Mouse (Mus musculus) thymus, adult 2 months (tissue): ENCODE data around the gene 4921524J17Rik.

ENCODE experiments used
- CTCF ChIP-seq: fragments of 200-500 bp; IDR thresholded peaks from 2 replicates; pipeline ENCODE4 v1.5.1; 2012; ENCODE audit warnings: mild to moderate bottlenecking, control low read depth, low read length, moderate library complexity, borderline replicate concordance; ENCODE audit not compliant: control insufficient read depth, poor library complexity, insufficient read depth; ENCODE audit errors: extremely low read depth
- POLR2A ChIP-seq: fragments of 200-500 bp; IDR thresholded peaks from 2 replicates; pipeline ENCODE4 v1.6.1; 2012; ENCODE audit warnings: mild to moderate bottlenecking, low read length, control low read depth, moderate library complexity; ENCODE audit not compliant: control insufficient read depth, poor library complexity, insufficient read depth; ENCODE audit errors: extremely low read depth

- TF ChIP-seq CTCF (no peak), POLR2A (no peak)
Observed at GRCm38 (mm10) chr8:85363406-85363805, 69.2 kb downstream of the 4921524J17Rik start.
